Mouse (Mus musculus) lung, embryonic 15.5 days (tissue): ENCODE measurements at regions not wholly inside any gene's neighbourhood (a gene's known extent, or its start where the extent isn't known, plus 50 kb on each side); places are given as distances from the start of the nearest gene placed in this dataset.

Source experiments
- ATAC-seq: fragments of 200-750 bp; cut with Nextera tagmentation; 2 replicates; pipeline ENCODE4 v1.8.0; 2017; ENCODE audit warnings: moderate number of reproducible peaks, borderline replicate concordance; ENCODE audit not compliant: low FRiP score, low TSS enrichment; ENCODE audit errors: extremely low read depth
- H3K27ac ChIP-seq: fragments of 300-500 bp; sonication (generic); 2 replicates; pipeline ENCODE4 v1.5.1; 2015; ENCODE audit warnings: moderate library complexity, mild to moderate bottlenecking, inconsistent platforms
- H3K27me3 ChIP-seq: fragments of 300-500 bp; sonication (generic); 2 replicates; pipeline ENCODE4 v1.6.1; 2015; ENCODE audit warnings: inconsistent platforms
- H3K36me3 ChIP-seq: fragments of 300-500 bp; sonication (generic); 2 replicates; pipeline ENCODE4 v1.6.1; 2015; ENCODE audit warnings: inconsistent platforms
- H3K4me1 ChIP-seq: fragments of 300-500 bp; sonication (generic); 2 replicates; pipeline ENCODE4 v1.6.1; 2015; ENCODE audit warnings: inconsistent platforms
- H3K4me2 ChIP-seq: fragments of 300-500 bp; sonication (generic); 2 replicates; pipeline ENCODE4 v1.6.1; 2015; ENCODE audit warnings: inconsistent platforms, mild to moderate bottlenecking, moderate library complexity
- H3K4me3 ChIP-seq: fragments of 300-500 bp; sonication (generic); 2 replicates; pipeline ENCODE4 v1.5.1; 2015; ENCODE audit warnings: mild to moderate bottlenecking, inconsistent platforms
- H3K9ac ChIP-seq: fragments of 300-500 bp; sonication (generic); 2 replicates; pipeline ENCODE4 v1.6.1; 2015; ENCODE audit warnings: inconsistent platforms
- H3K9me3 ChIP-seq: fragments of 300-500 bp; sonication (generic); 2 replicates; pipeline ENCODE4 v1.6.1; 2016; ENCODE audit warnings: inconsistent platforms
- WGBS: fragments of 180-500 bp; shearing (Covaris S2); methylation state at CpG from one replicate; pipeline ENCODE4 v1.1.7; 2015; 5-methylcytosine and 5-hydroxymethylcytosine counted together

- 92% methylated on average over 5 of the region's 5 CpGs for WGBS
- H3K9ac ChIP-seq, result no peak overlapping the region
- ATAC-seq, result no peak
Measured at GRCm38 (mm10) chr17:74920056-74920455, 85.3 kb upstream of the Ltbp1 start.

DNA sequence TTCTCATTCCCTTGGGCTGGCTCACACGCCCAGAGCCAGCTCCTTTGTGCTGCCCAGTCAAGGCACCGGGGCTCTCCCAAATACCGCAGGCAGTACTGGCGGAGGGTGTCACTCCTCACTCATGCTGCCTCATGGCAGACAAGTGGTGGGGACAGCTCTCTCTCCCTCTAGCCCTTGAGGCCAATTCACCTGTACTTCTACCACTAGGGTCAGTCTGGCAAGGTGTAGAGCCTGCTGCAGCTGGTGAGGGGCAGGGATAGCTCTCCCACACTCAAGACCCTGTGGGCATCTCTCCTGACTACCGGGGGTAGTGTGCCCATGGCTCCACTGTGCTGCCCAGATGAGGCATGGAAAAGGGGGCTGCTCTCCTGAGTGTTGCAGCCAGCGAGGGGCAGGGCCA lies 84.0 kb upstream of the Ltbp1 start:
- H3K9ac ChIP-seq, result no peak overlapping the region
- H3K4me1 ChIP-seq, result 0 out of 2 replicates have a peak, but pooled peaks cover 12% of the 10 kb centered on the region

More at GRCm38 (mm10) chr17:74920056-74920455, 85.3 kb upstream of the Ltbp1 start:
- no peak overlapping the region for H3K4me3 ChIP-seq
- no peaks in the 10 kb centered on the region for H3K27me3 ChIP-seq
- H3K27ac ChIP-seq, result no peak overlapping the region
- 0 out of 2 replicates have a peak, but pooled peaks cover 12% of the 10 kb centered on the region for H3K4me1 ChIP-seq
- no peak overlapping the region for H3K4me2 ChIP-seq
- H3K36me3 ChIP-seq, result no peaks in the 10 kb centered on the region
- no peaks in the 10 kb centered on the region; the same call in 1 of the 2 replicates for H3K9me3 ChIP-seq

DNA sequence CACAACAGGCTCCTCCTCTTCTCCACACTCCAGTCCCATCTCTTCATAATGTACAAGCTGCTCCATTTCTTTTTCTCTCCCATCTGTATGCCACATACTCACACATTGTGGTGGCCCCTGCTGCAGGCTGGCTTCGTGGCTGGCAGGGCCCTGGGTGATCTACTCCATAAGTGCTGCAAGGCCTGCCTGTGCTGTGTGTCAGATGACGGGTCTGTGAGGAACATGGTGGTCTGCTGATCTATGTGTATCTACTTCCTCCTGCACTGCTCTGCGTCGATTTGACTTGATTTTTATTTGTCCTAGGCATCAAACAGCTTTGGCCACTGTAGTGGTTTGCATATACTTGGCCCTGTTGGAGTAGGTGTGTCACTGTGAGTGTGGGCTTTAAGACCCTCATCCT lies 83.4 kb upstream of the Ltbp1 start:
- H3K27me3 ChIP-seq, result no peaks in the 10 kb centered on the region
- ATAC-seq, result peak; percentile 47
- no peak overlapping the region for H3K4me3 ChIP-seq
- no peak overlapping the region for H3K9ac ChIP-seq
- no peaks in the 10 kb centered on the region for H3K36me3 ChIP-seq
- H3K4me2 ChIP-seq, result no peak overlapping the region
- no peaks in the 10 kb centered on the region for H3K9me3 ChIP-seq
- whole genome bisulfite sequencing, result 57% methylated on average over 4 of the region's 4 CpGs
- 0 out of 2 replicates have a peak, but pooled peaks cover 12% of the 10 kb centered on the region for H3K4me1 ChIP-seq
- H3K27ac ChIP-seq, result peak overlapping the region; percentile 41; the same call in 1 of the 2 replicates

More for the DNA sequence above, 84.0 kb upstream of the Ltbp1 start:
- H3K4me2 ChIP-seq, result no peak overlapping the region
- H3K4me3 ChIP-seq, result no peak overlapping the region
- 86% methylated on average over 6 of the region's 6 CpGs for WGBS
- H3K27ac ChIP-seq, result no peak overlapping the region
- H3K9me3 ChIP-seq, result no peaks in the 10 kb centered on the region
- no peaks in the 10 kb centered on the region for H3K27me3 ChIP-seq
- no peaks in the 10 kb centered on the region for H3K36me3 ChIP-seq
- ATAC-seq, result no peak; the same call in 1 of the 2 replicates

- no peaks in the 10 kb centered on the region for H3K27me3 ChIP-seq
- H3K4me3 ChIP-seq, result no peak overlapping the region
- no peaks in the 10 kb centered on the region for H3K9me3 ChIP-seq
- peak; percentile 85; the same call in 1 of the 2 replicates for ATAC-seq
- WGBS, result 37% methylated on average over 3 of the region's 3 CpGs
- H3K4me1 ChIP-seq, result 0 out of 2 replicates have a peak, but pooled peaks cover 12% of the 10 kb centered on the region
- 0 out of 2 replicates have a peak overlapping the region, but pooled peaks have one; percentile 41 for H3K27ac ChIP-seq
- H3K36me3 ChIP-seq, result no peaks in the 10 kb centered on the region
- H3K4me2 ChIP-seq, result no peak overlapping the region
- no peak overlapping the region for H3K9ac ChIP-seq
Measured at GRCm38 (mm10) chr17:74922591-74922990, 82.8 kb upstream of the Ltbp1 start.

DNA sequence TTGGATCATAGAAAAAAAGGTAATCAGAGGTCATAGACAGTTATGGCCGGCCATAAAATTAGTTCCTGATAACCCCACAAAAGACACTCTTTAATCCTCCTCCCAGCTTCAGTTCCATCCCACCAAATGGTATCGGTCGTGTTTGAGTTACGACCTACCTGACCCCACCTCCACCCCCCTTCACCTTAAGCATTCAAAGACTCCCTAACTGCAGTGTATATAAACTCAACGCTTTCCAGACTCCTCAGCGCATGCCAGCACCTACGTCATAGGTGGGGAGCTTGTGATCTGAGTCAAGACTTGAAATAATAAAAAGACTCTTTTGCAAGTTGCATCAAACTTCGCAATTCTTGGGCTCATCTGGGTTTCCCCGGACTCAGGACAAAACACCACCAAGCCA lies 82.3 kb upstream of the Ltbp1 start:
- 0 out of 2 replicates have a peak, but pooled peaks cover 12% of the 10 kb centered on the region for H3K4me1 ChIP-seq
- H3K27ac ChIP-seq, result no peak overlapping the region
- no peaks in the 10 kb centered on the region for H3K9me3 ChIP-seq
- ATAC-seq, result no peak
- no peaks in the 10 kb centered on the region for H3K27me3 ChIP-seq
- no peak overlapping the region for H3K9ac ChIP-seq
- H3K36me3 ChIP-seq, result no peaks in the 10 kb centered on the region
- 41% methylated on average over 9 of the region's 9 CpGs for WGBS
- H3K4me2 ChIP-seq, result no peak overlapping the region
- H3K4me3 ChIP-seq, result no peak overlapping the region

DNA sequence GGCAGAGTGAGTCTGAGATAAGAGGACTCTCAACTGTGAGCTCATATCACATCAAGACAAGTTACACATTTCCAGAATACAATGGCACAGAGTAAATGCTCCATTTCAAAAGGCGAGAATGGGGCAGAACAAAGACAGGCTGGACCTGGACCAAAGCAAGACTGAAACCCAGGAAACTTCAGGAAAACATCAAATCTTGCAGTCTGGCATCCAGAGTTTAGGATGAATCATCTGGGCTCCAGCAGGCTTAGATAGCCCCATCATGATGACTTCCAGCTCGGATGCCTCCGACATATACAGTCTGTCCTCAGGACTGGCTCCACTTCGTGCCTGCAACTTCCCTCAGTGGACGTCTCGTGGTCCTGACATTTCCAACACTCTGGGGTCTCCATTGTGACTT lies 80.2 kb upstream of the Ltbp1 start:
- WGBS, result 86% methylated on average over 6 of the region's 6 CpGs
- ATAC-seq, result no peak

GRCm38 (mm10) chr17:74927981-74928380 lies 77.4 kb upstream of the Ltbp1 start:
- 53% methylated on average over 5 of the region's 5 CpGs for WGBS
- Histone ChIP-seq H3K27ac (no peak overlapping the region), H3K27me3 (no peaks in the 10 kb centered on the region), H3K4me3 (no peak overlapping the region), H3K36me3 (no peaks in the 10 kb centered on the region), H3K4me2 (no peak overlapping the region), H3K9ac (no peak overlapping the region), H3K9me3 (no peaks in the 10 kb centered on the region), H3K4me1 (0 out of 2 replicates have a peak, but pooled peaks cover 3% of the 10 kb centered on the region)
- ATAC-seq, result no peak

More for the DNA sequence above, 80.2 kb upstream of the Ltbp1 start:
- Histone ChIP-seq H3K9me3 (no peaks in the 10 kb centered on the region), H3K27me3 (no peaks in the 10 kb centered on the region), H3K27ac (no peak overlapping the region), H3K9ac (no peak overlapping the region), H3K4me2 (no peak overlapping the region), H3K36me3 (no peaks in the 10 kb centered on the region), H3K4me1 (0 out of 2 replicates have a peak, but pooled peaks cover 12% of the 10 kb centered on the region), H3K4me3 (no peak overlapping the region)

- no peak overlapping the region for H3K4me3 ChIP-seq
- H3K4me1 ChIP-seq, result no peaks in the 10 kb centered on the region
- H3K27ac ChIP-seq, result no peak overlapping the region
- H3K27me3 ChIP-seq, result no peaks in the 10 kb centered on the region
- H3K9me3 ChIP-seq, result no peaks in the 10 kb centered on the region
- no peak for ATAC-seq
- H3K36me3 ChIP-seq, result no peaks in the 10 kb centered on the region
- no peak overlapping the region for H3K9ac ChIP-seq
- no peak overlapping the region for H3K4me2 ChIP-seq
- 55% methylated on average over 4 of the region's 4 CpGs for WGBS
Measured at GRCm38 (mm10) chr17:74931540-74931939, 73.8 kb upstream of the Ltbp1 start.

GRCm38 (mm10) chr17:74941393-74941792 lies 64.0 kb upstream of the Ltbp1 start:
- no peak overlapping the region for H3K4me2 ChIP-seq
- no peaks in the 10 kb centered on the region for H3K36me3 ChIP-seq
- no peak overlapping the region for H3K9ac ChIP-seq
- peaks cover 5% of the 10 kb centered on the region; the same call in 1 of the 2 replicates for H3K4me1 ChIP-seq
- H3K4me3 ChIP-seq, result no peak overlapping the region
- H3K27ac ChIP-seq, result no peak overlapping the region
- no peaks in the 10 kb centered on the region for H3K9me3 ChIP-seq
- WGBS, result 82% methylated on average over 6 of the region's 6 CpGs
- ATAC-seq, result no peak
- H3K27me3 ChIP-seq, result no peaks in the 10 kb centered on the region

- no peak overlapping the region for H3K4me3 ChIP-seq
- H3K4me2 ChIP-seq, result no peak overlapping the region
- H3K9ac ChIP-seq, result no peak overlapping the region
- no peaks in the 10 kb centered on the region for H3K27me3 ChIP-seq
- no peaks in the 10 kb centered on the region for H3K9me3 ChIP-seq
- no peak for ATAC-seq
- WGBS, result 58% methylated on average over 10 of the region's 10 CpGs
- peaks cover 5% of the 10 kb centered on the region; the same call in 1 of the 2 replicates for H3K4me1 ChIP-seq
- no peak overlapping the region for H3K27ac ChIP-seq
- H3K36me3 ChIP-seq, result no peaks in the 10 kb centered on the region
Measured at GRCm38 (mm10) chr17:74942984-74943801, 62.2 kb upstream of the Ltbp1 start.

GRCm38 (mm10) chr17:74943802-74944193 lies 61.6 kb upstream of the Ltbp1 start:
- Histone ChIP-seq H3K4me3 (no peak overlapping the region), H3K27me3 (no peaks in the 10 kb centered on the region), H3K4me1 (peaks cover 5% of the 10 kb centered on the region; the same call in 1 of the 2 replicates), H3K27ac (no peak overlapping the region), H3K9ac (no peak overlapping the region), H3K9me3 (no peaks in the 10 kb centered on the region), H3K36me3 (no peaks in the 10 kb centered on the region), H3K4me2 (no peak overlapping the region)
- WGBS, result 44% methylated on average over 4 of the region's 4 CpGs
- no peak for ATAC-seq

- Histone ChIP-seq H3K27me3 (no peaks in the 10 kb centered on the region), H3K9me3 (no peaks in the 10 kb centered on the region), H3K27ac (no peak overlapping the region), H3K4me2 (no peak overlapping the region), H3K9ac (no peak overlapping the region), H3K36me3 (no peaks in the 10 kb centered on the region), H3K4me1 (peaks cover 5% of the 10 kb centered on the region; the same call in 1 of the 2 replicates), H3K4me3 (no peak overlapping the region)
- WGBS, result 82% methylated on average over 6 of the region's 6 CpGs
- ATAC-seq, result no peak
Measured at GRCm38 (mm10) chr17:74945149-74945548, 60.2 kb upstream of the Ltbp1 start.
